Mouse (Mus musculus) kidney, postnatal 14 days (tissue): ENCODE measurements around the gene Mob1a.
"Not testable (repeated sequence)": the region's sequence is repeated elsewhere in the genome, so short reads cannot be mapped to it uniquely, and the experiment has no call there.

Source experiments
- DNase-seq: peaks from one replicate; pipeline ENCODE4 v3.0.0; 2022; ENCODE audit warnings: mixed read lengths

Mob1a gene

GRCm38 (mm10) chr6:83345285-83345684, 19.5 kb downstream of the Mob1a start:
- not testable (repeated sequence) for DNase-seq

GRCm38 (mm10) chr6:83347916-83348315, 22.1 kb downstream of the Mob1a start:
- no peak for DNase-seq

GRCm38 (mm10) chr6:83348873-83349272, 23.1 kb downstream of the Mob1a start, which contains the start of gene Bola3:
Bola3 (plus strand) TSS chr6:83349147.
- DNase-seq = no peak

- peak; percentile 92 for DNase-seq
These were observed 23.6 kb downstream of the Mob1a start for GRCm38 (mm10) chr6:83349274-83349958.

GRCm38 (mm10) chr6:83350172-83350571, 24.4 kb downstream of the Mob1a start:
- DNase-seq = no peak

GRCm38 (mm10) chr6:83350851-83351405, 25.1 kb downstream of the Mob1a start:
- no peak for DNase-seq

GRCm38 (mm10) chr6:83351490-83352160, 25.8 kb downstream of the Mob1a start:
- no peak for DNase-seq

GRCm38 (mm10) chr6:83352666-83353410, 27.0 kb downstream of the Mob1a start:
- no peak for DNase-seq

- DNase-seq = no peak
These were observed 29.3 kb downstream of the Mob1a start for GRCm38 (mm10) chr6:83354856-83355781.

GRCm38 (mm10) chr6:83356569-83357138, 30.8 kb downstream of the Mob1a start:
- DNase-seq = peak; percentile 84

GRCm38 (mm10) chr6:83357436-83357835, 31.6 kb downstream of the Mob1a start:
- no peak for DNase-seq

GRCm38 (mm10) chr6:83361523-83362248, 35.9 kb downstream of the Mob1a start:
- no peak for DNase-seq

GRCm38 (mm10) chr6:83363075-83363474, 37.3 kb downstream of the Mob1a start:
- DNase-seq = no peak

GRCm38 (mm10) chr6:83370316-83370965, 44.6 kb downstream of the Mob1a start:
- DNase-seq = no peak

- DNase-seq = no peak
These were observed 45.5 kb downstream of the Mob1a start for GRCm38 (mm10) chr6:83371350-83371749.

GRCm38 (mm10) chr6:83373704-83374300, 48.0 kb downstream of the Mob1a start:
- no peak for DNase-seq

GRCm38 (mm10) chr6:83381510-83382491, 56.0 kb downstream of the Mob1a start:
- DNase-seq = no peak

GRCm38 (mm10) chr6:83385569-83386090, 59.8 kb downstream of the Mob1a start:
- no peak for DNase-seq
